Mouse (Mus musculus) mature B cell (primary cell): ENCODE measurements around the gene Atp5mpl.

ENCODE experiments used
- in situ Hi-C: fragments of 300-500 bp; cut with MboI; formaldehyde crosslinking; loops from 2 replicates; pipeline ENCODE4 v1.14.3; 2019

Atp5mpl gene

DNA sequence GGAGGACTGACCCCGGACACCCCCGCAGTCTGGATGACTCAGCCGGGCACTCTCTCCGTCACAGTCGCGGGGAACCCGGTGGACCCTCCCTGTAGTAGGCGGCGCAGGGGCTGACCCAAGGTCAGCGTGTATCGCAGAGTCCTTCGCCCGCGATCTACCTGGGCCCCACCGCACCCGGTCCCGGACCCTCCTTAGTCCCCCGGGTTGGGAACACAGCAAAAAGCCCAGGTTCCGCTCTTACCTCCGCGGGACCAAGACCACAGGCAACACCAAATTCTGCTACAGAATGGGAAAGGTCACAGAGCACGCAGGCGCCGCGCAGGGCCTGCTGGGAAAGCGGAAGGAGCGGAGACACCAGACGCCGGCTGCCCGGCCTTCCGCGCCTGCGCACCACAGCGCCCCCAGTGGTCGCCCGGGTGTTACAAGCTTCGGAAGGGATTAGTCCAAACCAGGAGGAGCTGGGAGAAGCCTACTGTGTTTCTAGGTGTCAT lies at the start of gene Atp5mpl:
Gene Atp5mpl (minus strand): TSS at position 295 of the 491 bp plus-strand sequence.
- in situ Hi-C loops = no loop called here

GRCm38 (mm10) chr12:112016346-112016745 lies 49.6 kb upstream of the Atp5mpl start:
- in situ Hi-C loops = no loop called here

GRCm38 (mm10) chr12:112013271-112013801 lies 46.6 kb upstream of the Atp5mpl start:
- in situ Hi-C loops = no loop called here

GRCm38 (mm10) chr12:112012511-112013270 lies 45.9 kb upstream of the Atp5mpl start:
- in situ Hi-C loops = no loop called here

DNA sequence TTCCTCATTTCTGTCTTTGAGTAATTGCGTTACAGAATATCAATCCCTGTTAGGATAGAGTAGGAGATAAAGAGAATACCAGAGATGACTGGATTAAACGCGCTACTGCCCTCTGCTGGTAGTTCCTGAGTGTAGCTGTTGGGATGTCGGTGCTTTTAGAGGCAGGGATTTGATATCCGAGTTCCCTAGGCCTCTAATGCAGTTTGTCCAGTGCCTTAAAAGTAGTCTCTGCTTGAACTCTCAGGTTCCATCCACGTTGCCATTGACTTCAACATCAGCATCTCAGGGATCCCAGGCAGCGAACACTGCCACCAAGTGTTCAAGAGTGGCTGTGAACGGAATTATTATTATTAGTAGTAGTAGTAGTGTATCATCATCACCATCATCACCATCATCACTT lies 34.4 kb upstream of the Atp5mpl start:
- in situ Hi-C loops = no loop called here

DNA sequence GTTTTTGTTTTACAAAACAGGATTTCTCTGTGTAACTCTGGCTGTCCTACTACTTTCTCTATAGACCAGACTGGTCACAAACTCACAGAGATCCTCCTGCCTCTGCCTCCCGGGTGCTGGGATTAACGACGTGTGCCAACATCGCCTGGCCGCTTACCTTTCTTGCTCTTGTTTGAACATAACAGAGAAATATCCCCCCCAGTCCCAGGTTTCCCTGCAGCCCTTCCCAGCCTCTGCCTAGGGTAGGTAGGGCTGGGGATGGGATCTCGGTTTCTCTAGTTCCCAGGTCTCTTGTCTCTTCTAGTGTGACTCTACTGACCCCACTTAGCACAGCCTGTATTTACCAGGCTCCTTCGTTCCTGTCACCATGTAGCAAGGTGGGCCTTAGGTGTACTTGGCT lies 33.0 kb upstream of the Atp5mpl start:
- in situ Hi-C loops = no loop called here

- in situ Hi-C loops = no loop called here
Measured at GRCm38 (mm10) chr12:111995161-111995560, 28.4 kb upstream of the Atp5mpl start.

GRCm38 (mm10) chr12:111992626-111993025 lies 25.8 kb upstream of the Atp5mpl start:
- in situ Hi-C loops = no loop called here

- in situ Hi-C loops = no loop called here
Measured at GRCm38 (mm10) chr12:111986756-111987155, 20.0 kb upstream of the Atp5mpl start.

GRCm38 (mm10) chr12:111983165-111983564 lies 16.4 kb upstream of the Atp5mpl start:
- in situ Hi-C loops = no loop called here

GRCm38 (mm10) chr12:111981831-111982230 lies 15.1 kb upstream of the Atp5mpl start:
- in situ Hi-C loops = no loop called here

GRCm38 (mm10) chr12:111980887-111981367 lies 14.2 kb upstream of the Atp5mpl start, which contains the start of gene Rd3l:
TSS of gene Rd3l (minus strand) at chr12:111981317.
- in situ Hi-C loops = no loop called here

DNA sequence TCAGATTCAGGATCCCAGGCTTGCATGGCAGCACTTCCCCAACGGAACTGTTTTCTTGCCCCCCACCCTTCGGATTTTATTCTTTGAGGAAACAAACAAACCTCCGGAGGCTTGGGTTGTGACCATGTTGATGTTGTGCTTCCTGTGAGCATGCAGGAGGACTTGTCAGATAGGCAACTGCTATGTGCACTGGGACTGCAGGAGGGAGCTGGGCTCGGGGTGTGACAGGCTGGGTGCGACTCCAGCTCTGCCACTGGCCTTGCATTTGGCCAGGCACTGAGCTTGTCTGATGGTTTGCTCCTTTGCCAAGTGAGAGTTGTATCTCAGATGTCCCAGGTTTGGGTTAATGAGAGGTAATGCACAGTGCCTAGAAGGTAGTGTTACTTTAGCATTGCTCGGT lies 11.5 kb upstream of the Atp5mpl start:
- in situ Hi-C loops = no loop called here

DNA sequence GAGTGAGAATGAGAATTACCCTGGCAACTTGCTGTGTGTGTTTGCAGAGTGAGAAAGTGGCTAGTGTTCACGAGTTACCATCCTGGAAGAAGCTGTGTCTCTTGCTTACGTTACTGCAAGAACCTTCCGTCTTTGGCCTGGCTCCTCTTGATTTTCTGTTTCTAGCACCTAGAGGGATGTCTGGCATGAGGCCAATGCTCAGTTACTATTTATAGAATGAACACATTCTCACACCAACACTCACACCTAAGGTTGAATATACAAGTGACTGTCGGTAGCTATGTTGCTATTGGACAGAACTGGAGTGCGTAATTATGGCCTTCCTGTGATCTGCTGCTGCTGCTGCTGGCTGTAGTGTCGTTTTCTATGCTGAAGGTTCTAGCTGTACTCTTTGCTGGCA lies 10.4 kb upstream of the Atp5mpl start:
- in situ Hi-C loops = no loop called here

DNA sequence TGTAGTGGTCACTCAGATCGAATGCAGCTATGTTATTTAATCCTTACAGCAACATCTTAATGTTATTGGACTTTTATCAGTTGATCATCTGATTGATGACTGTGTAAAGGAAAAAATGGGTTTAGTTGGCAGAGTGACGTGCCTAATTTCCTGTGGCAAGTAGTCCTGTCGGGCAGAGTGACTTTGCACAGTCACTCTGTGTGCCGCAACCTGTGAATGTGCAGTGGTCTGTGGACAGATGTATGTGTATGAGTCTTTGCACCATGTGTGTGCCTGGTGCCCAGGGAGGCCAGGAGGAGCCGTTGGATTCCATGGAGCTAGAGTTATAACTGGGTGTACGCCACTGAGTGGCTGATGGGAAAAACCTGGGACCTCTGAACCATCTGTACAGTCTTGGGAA lies 7.8 kb upstream of the Atp5mpl start:
- in situ Hi-C loops = no loop called here

- in situ Hi-C loops = no loop called here
Measured at GRCm38 (mm10) chr12:111972504-111972903, 5.7 kb upstream of the Atp5mpl start.

DNA sequence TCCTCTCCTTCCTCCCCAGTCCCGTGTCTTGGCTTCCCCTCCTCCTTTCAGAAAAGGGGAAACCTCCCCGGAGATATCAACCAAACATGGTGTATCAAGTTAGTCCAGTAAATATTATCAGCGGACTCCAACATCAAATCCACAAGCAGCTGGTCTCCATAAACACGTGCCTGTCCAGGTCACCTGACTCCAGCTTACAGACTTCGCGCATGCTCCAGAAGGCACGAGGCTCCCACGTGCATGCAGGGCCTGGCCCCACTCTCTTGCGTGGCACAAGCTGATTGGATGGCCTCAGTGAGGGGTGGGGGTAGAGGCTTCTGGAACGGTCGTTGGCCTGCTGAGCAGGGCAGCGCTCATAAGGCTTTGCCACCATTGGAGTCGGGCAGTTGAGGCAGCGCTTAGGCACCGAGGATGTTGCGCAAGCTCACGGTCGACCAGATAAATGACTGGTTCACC lies 4.5 kb upstream of the Atp5mpl start, which contains the start of gene Tdrd9:
Gene Tdrd9 (plus strand): TSS at position 329 of the 456 bp plus-strand sequence.
- in situ Hi-C loops = no loop called here

DNA sequence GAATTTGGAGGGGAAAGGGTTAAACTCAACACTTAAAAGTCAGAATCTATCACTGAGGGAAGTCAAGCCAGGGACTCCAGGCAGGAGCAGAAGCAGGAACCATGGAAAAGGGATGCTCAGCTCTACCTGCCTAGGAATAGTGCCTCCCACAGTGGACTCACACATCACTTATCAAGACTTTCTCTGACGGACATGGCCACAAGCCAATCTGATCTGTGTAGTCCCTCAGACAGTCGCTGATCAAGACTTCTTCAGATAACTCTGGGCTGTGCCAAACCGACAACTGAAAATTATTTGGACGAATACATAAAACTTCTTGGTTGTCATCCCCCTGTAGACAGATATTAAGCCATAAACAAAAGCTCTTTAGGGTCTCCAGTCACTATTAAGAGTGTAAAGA lies 3.3 kb upstream of the Atp5mpl start:
- in situ Hi-C loops = no loop called here

GRCm38 (mm10) chr12:111963339-111963738 lies 3.4 kb downstream of the Atp5mpl start:
- in situ Hi-C loops = no loop called here

GRCm38 (mm10) chr12:111958101-111958865 lies 8.5 kb downstream of the Atp5mpl start:
- in situ Hi-C loops = no loop called here

DNA sequence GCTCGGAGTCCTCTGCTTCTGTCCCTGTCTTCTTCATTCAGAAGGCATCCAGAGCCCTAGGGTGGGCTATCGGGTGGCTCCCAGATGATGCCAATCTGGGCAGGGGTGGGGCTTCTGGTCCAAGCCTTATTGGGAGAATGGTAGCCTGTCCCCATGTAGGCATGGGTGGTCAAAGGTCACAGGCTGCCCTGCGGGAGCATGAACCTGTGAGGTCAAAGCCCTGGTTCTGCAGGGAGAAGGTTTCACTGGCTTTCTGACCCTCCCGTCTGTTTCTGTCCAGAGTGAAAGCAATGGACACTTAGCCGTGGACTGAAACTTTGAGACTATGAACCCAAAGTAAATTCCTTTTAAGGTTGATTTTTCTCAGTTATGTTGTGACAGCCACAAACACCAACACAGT lies 10.6 kb downstream of the Atp5mpl start:
- in situ Hi-C loops = no loop called here

- in situ Hi-C loops = loop anchor here (5.0 kb wide), 1 partner anchor 74 kb away; no protein-coding TSS in a partner anchor
Measured at GRCm38 (mm10) chr12:111951701-111952100, 15.1 kb downstream of the Atp5mpl start.
